Mouse (Mus musculus) urinary bladder, postnatal 10 days (tissue): ENCODE measurements around the gene Gm11273.
"Not testable (repeated sequence)": the region's sequence is repeated elsewhere in the genome, so short reads cannot be mapped to it uniquely, and the experiment has no call there.

Experiments
- DNase-seq: peaks from one replicate; pipeline ENCODE4 v3.0.0; 2022; ENCODE audit warnings: low spot score

Gene Gm11273

GRCm38 (mm10) chr13:21501182-21501581 lies at the start of gene Gm11273:
Gene Gm11273 (minus strand): TSS chr13:21501418.
- not testable (repeated sequence) for DNase-seq

- DNase-seq, result no peak
Measured at GRCm38 (mm10) chr13:21550416-21551110, 49.3 kb upstream of the Gm11273 start.

GRCm38 (mm10) chr13:21549487-21549886 lies 48.3 kb upstream of the Gm11273 start:
- no peak for DNase-seq

DNA sequence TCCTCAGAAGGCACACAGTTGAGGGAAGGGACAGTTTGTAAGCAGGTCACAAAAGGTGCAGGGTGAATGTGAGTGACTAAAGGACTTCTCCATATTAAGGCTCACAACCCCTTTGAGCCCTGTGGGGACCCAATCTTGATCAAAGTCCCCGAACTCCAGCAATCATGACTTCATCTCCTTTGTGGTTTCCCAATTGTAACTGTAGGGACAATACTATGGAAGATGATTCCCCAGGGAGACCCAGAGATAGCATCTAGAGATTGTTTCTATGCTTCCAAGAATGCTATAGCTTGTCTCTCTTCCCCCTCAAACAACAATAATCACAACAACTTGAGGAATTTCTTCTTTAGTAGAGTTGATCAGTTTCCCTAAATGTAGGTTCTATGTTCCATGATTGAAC lies 41.5 kb upstream of the Gm11273 start, which contains the start of gene Olfr1366:
Olfr1366 (minus strand) TSS at position 101 of the 400 bp plus-strand sequence.
- DNase-seq, result no peak

GRCm38 (mm10) chr13:21530781-21531201 lies 29.6 kb upstream of the Gm11273 start, which contains the start of gene Zkscan8:
Gene Zkscan8 (minus strand): TSS chr13:21531120.
- peak; percentile 24 for DNase-seq

GRCm38 (mm10) chr13:21530136-21530535 lies 28.9 kb upstream of the Gm11273 start:
- no peak for DNase-seq

DNA sequence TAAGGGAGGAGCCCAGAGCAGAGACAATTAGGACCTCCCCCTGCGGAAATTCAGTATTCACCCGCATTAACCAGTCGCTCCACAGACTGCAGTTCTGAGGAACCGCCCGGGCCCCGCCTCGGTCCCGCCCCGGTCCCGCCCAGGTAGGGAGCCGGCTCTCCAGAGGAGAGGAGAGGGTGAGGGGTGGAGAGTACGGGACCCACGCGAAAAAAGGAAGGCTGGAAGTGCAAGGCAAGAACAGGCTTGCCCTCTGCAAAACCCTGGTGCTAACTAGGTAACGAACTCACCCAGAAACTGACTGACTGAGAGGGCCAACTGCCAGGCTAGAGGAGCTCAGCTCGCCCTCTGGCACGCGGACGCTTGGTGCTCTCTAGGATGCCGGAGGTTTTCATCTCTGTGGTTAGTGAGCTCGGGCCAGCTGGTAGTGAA lies 5.0 kb upstream of the Gm11273 start:
- peak; percentile 16 for DNase-seq

- no peak for DNase-seq
Measured at GRCm38 (mm10) chr13:21502296-21502695, 1.1 kb upstream of the Gm11273 start.

DNA sequence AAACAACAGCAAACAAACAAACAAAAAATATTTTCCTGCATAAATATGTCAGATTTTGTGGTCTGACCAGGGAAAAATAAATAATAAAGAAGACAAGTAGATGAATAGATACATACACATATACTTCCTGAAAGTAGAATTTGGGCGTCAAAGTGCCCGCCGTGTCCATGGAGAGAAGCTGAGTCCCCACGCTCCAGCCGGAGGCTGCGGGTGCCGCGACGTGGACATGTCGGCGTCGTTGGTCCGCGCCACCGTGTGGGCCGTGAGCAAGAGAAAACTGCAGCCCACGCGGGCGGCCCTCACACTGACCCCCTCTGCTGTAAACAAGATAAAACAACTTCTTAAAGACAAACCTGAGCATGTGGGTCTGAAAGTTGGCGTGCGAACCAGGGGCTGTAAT lies 6.1 kb downstream of the Gm11273 start, which contains the start of gene AK157302:
AK157302 (plus strand) TSS at position 144 of the 400 bp plus-strand sequence.
- DNase-seq, result no peak

GRCm38 (mm10) chr13:21492847-21493246 lies 8.4 kb downstream of the Gm11273 start:
- DNase-seq, result no peak

DNA sequence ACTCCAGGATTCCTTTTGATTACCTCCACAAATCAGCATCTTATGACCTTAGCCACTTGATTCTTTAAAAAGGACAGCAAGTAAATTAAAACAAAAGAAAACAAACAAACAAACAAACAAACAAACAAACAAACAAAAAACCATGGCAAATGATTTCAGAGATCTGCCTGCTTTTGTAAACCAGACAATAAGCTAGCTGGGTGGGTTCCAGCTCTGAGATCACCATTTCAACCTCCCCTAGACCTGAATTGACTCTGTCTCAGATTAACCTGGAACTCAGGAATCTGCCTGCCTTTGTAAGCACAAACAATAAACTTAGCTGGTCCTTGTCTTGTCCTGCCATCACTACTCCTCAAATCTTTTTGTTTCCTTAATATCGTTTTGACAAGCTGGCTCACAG lies 14.3 kb downstream of the Gm11273 start:
- DNase-seq, result no peak

GRCm38 (mm10) chr13:21478759-21479670 lies 22.2 kb downstream of the Gm11273 start, which contains the start of the genes Zkscan4 and Gm10065:
Gene Zkscan4 (plus strand): TSS chr13:21478907.
Gene Gm10065 (minus strand): TSS chr13:21479441.
- DNase-seq, result not testable (repeated sequence)

GRCm38 (mm10) chr13:21472427-21472826 lies 28.8 kb downstream of the Gm11273 start:
- DNase-seq, result no peak

DNA sequence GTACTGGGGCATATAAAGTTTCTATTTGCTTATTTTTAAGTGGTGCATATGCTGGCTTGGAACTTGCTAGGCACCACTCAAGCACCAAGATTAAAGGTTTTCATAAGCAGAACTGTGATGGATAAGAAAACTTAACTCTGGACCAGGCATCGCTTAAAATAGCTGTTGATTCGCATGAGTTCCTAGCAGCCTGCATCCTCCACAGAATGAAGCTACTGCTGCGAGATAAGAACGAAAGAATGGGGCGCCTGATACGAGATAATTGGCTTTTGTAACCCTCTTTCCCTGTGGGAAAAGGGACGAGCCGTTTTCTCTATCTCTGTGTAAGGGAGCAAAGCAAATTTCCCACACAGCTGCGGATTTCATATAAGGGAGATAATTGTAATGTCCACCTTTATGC lies 32.1 kb downstream of the Gm11273 start:
- DNase-seq, result no peak

GRCm38 (mm10) chr13:21468061-21469019 lies 32.9 kb downstream of the Gm11273 start, which contains the start of gene Nkapl:
Gene Nkapl (minus strand): TSS chr13:21468509.
- DNase-seq, result peak; percentile 32

DNA sequence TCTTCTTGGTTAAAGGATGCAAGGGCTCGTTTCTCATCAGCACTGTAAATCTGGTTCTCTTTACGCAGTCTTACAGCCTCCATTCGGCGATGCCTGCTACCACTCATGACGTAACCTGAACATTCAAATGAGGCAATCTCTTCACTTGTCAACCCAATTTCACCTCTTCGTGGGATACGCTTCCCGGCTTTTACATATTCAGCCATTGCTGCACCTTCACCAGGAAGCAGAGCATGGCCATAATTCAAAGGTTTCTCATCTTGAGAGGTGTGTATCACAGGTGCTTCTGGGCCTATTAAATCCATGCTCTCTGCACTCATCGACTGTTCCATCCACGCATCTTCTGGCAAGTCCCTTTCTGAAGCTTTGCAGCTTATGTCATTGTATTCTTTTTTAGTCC lies 33.9 kb downstream of the Gm11273 start:
- DNase-seq, result no peak

- not testable (repeated sequence) for DNase-seq
Measured at GRCm38 (mm10) chr13:21462516-21462915, 38.7 kb downstream of the Gm11273 start.

DNA sequence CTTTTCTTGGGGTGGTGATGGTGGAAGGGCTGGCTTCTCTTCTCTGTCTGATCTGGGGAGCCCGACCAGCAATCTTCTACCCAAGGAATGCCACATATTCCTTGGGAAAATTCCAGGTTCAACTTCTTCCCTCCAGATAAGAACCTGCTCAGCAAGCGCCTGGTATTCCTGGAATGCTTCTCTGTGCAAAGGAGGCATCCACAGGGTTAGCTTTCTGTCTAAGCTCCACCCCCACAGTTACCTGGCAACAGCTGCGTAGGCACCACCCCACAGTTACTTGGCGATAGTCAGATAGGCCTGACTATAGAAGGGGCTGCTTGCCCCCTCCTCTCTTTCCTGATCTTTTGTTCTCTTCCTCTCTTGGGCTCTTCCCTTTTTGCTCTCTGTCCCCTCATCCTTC lies 44.9 kb downstream of the Gm11273 start:
- DNase-seq, result no peak

- DNase-seq, result no peak
Measured at GRCm38 (mm10) chr13:21454133-21454532, 47.1 kb downstream of the Gm11273 start.

GRCm38 (mm10) chr13:21453449-21453848 lies 47.8 kb downstream of the Gm11273 start, which contains the start of gene Zscan26:
Gene Zscan26 (minus strand): TSS chr13:21453730.
- DNase-seq, result peak; percentile 27

- no peak for DNase-seq
Measured at GRCm38 (mm10) chr13:21453042-21453441, 48.2 kb downstream of the Gm11273 start.
